14 mouse cellular contexts compared by ENCODE assay signal in genomic region chr12:100944921-100945336, GRCm38 (mm10). TPM values are rescaled to one million over a fixed set of nuclear protein-coding genes. Genes with fewer than 3 reads are reported as not detected.
DNase-seq lines count a peak whose midpoint lies in the region; ATAC-seq and TF ChIP-seq lines count a peak whose summit lies in the region.
"Had no signal": no experiment of that assay in that cellular context is flagged by ENCODE, and none has a peak within 500 bp of the region (broad histone marks: within the 10 kb centered on the region; RNA-seq: fewer than 3 reads in every experiment).

No protein-coding gene starts in this region.

- intact Hi-C loops in left cerebral cortex, postnatal 4 days (cut with DNase I), result no loop called here
- intact Hi-C loops in left cerebral cortex, postnatal 14 days (cut with DNase I), result no loop called here

- no peak for TF ChIP-seq CTCF in intestine, postnatal 0 days (IDR thresholded peaks at IDR 0.05; ENCODE audit: low read depth)

- H3K27me3 ChIP-seq in intestine, postnatal 0 days (replicated peaks; ENCODE audit: control insufficient read depth, insufficient read depth, low read length), result no peaks in the 10 kb centered on the region
- H3K27me3 ChIP-seq: hindbrain, embryonic 13.5 days; neural tube, embryonic 12.5 days had no signal

- ATAC-seq in intestine, postnatal 0 days, result no peak
- ATAC-seq: forebrain, embryonic 14.5 days; midbrain, embryonic 16.5 days had no signal

- peak; percentile 48 for DNase-seq in left cerebral cortex, postnatal 4 days
- no peak for DNase-seq in left cerebral cortex, postnatal 14 days (ENCODE audit: low spot score in 2 of 2)
- peak; percentile 76 for DNase-seq in cerebellum, adult 11-12 months
- DNase-seq in cerebellum, adult 9-10 months, result peak; percentile 59
- no peak for DNase-seq in spleen, postnatal 36 days (ENCODE audit: low spot score in 2 of 2)
- DNase-seq in spleen, postnatal 10 days (ENCODE audit: low spot score in 2 of 2), result no peak
- DNase-seq: kidney, adult 8-10 months; liver; thymus, adult 2 months had no signal

- H3K36me3 ChIP-seq in intestine, postnatal 0 days (ENCODE audit: control insufficient read depth, insufficient read depth), result peaks cover 69% of the 10 kb centered on the region

- H3K27ac ChIP-seq in intestine, postnatal 0 days (ENCODE audit: low read depth, low read length), result peak overlapping the region; percentile 11; the same call in 1 of the 2 replicates
- H3K27ac ChIP-seq: hindbrain, embryonic 13.5 days; neural tube, embryonic 12.5 days had no signal

- H3K4me2 ChIP-seq in intestine, postnatal 0 days (replicated peaks; ENCODE audit: low read depth), result peak overlapping the region; percentile 41
- H3K4me2 ChIP-seq: hindbrain, embryonic 13.5 days; neural tube, embryonic 12.5 days had no signal

- H3K9me3 ChIP-seq in intestine, postnatal 0 days (ENCODE audit: control insufficient read depth), result no peaks in the 10 kb centered on the region
- H3K9me3 ChIP-seq: hindbrain, embryonic 13.5 days; neural tube, embryonic 12.5 days had no signal

- no peak overlapping the region for H3K4me3 ChIP-seq in intestine, postnatal 0 days (ENCODE audit: low read depth, low read length)
- H3K4me3 ChIP-seq: hindbrain, embryonic 13.5 days; neural tube, embryonic 12.5 days had no signal

- H3K9ac ChIP-seq in intestine, postnatal 0 days (ENCODE audit: low read depth, low read length), result no peak overlapping the region
- H3K9ac ChIP-seq: hindbrain, embryonic 13.5 days; neural tube, embryonic 12.5 days had no signal

- no peaks in the 10 kb centered on the region for H3K4me1 ChIP-seq in intestine, postnatal 0 days (replicated peaks; ENCODE audit: control insufficient read depth, insufficient read depth, low read length)
- H3K4me1 ChIP-seq: hindbrain, embryonic 13.5 days; neural tube, embryonic 12.5 days had no signal

- WGBS in intestine, postnatal 0 days, result 79% methylated on average over 21 of the region's 21 CpGs

RNA-seq across cellular contexts. Expression of gene Gpr68, which starts 36.9 kb away (rescaled TPM):
- total RNA-seq in left cerebral cortex, postnatal 4 days (2021), result 1 to 10 TPM; 5.3 to 6.7 TPM
- 1 to 10 TPM; 6.1 to 8.3 TPM for total RNA-seq in left cerebral cortex, postnatal 14 days (2021)
- 0.31 TPM in 2 replicates for polyA plus RNA-seq in intestine, postnatal 0 days (2015; fragmentation: Nextera tagmentation; extraction: Ambion mirVana)

Comparison
In these comparisons a context has a peak if more than half of its experiments do, and no peak if none do; other contexts are left out.
1. DNase-seq: peak in left cerebral cortex, postnatal 4 days (single experiment), cerebellum, adult 11-12 months (single experiment) and cerebellum, adult 9-10 months (single experiment); none in left cerebral cortex, postnatal 14 days (0 of 2), spleen, postnatal 36 days (0 of 2) and spleen, postnatal 10 days (0 of 2).